Mouse (Mus musculus) forebrain, embryonic 10.5 days (tissue): ENCODE measurements around the gene Sphk1. TPM values are rescaled to one million over a fixed set of nuclear protein-coding genes. Genes with fewer than 3 reads are reported as not detected.
"Not testable (repeated sequence)": the region's sequence is repeated elsewhere in the genome, so short reads cannot be mapped to it uniquely, and the experiment has no call there.

Source experiments
- DNase-seq: peaks from one replicate; pipeline ENCODE4 v3.0.0-alpha.2; 2017; ENCODE audit warnings: low spot score; ENCODE audit errors: extremely low spot score
- H3K27ac ChIP-seq: fragments of 300-500 bp; sonication (generic); 2 replicates; pipeline ENCODE4 v1.5.1; 2016; ENCODE audit warnings: mild to moderate bottlenecking
- H3K27me3 ChIP-seq: fragments of 300-500 bp; sonication (generic); 2 replicates; pipeline ENCODE4 v1.6.1; 2016; ENCODE audit warnings: mild to moderate bottlenecking; ENCODE audit not compliant: poor library complexity, severe bottlenecking
- H3K36me3 ChIP-seq: fragments of 300-500 bp; sonication (generic); replicated peaks from 2 replicates; pipeline ENCODE4 v1.6.1; 2016; ENCODE audit warnings: mild to moderate bottlenecking, moderate library complexity
- H3K4me1 ChIP-seq: fragments of 300-500 bp; sonication (generic); 2 replicates; pipeline ENCODE4 v1.6.1; 2016
- H3K4me3 ChIP-seq: fragments of 300-500 bp; sonication (generic); 2 replicates; pipeline ENCODE4 v1.5.1; 2016; ENCODE audit warnings: mild to moderate bottlenecking, moderate library complexity
- H3K9me3 ChIP-seq: fragments of 300-500 bp; sonication (generic); 2 replicates; pipeline ENCODE4 v1.6.1; 2016; ENCODE audit warnings: mild to moderate bottlenecking, moderate library complexity
- WGBS: fragments of 180-500 bp; shearing (Covaris S2); methylation state at CpG from one replicate; pipeline ENCODE4 v1.1.7; 2016; 5-methylcytosine and 5-hydroxymethylcytosine counted together
- polyA plus RNA-seq: library from polyadenylated mRNA; unstranded; fragments of >200 nt; fragmentation: Nextera tagmentation; extraction: Ambion mirVana; gene quantifications from 2 replicates; pipeline ENCODE4 v1.2.1, GENCODE M21; 2016

The Sphk1 gene
- polyA plus RNA-seq: 4.0 and 4.6 TPM in 2 replicates

DNA sequence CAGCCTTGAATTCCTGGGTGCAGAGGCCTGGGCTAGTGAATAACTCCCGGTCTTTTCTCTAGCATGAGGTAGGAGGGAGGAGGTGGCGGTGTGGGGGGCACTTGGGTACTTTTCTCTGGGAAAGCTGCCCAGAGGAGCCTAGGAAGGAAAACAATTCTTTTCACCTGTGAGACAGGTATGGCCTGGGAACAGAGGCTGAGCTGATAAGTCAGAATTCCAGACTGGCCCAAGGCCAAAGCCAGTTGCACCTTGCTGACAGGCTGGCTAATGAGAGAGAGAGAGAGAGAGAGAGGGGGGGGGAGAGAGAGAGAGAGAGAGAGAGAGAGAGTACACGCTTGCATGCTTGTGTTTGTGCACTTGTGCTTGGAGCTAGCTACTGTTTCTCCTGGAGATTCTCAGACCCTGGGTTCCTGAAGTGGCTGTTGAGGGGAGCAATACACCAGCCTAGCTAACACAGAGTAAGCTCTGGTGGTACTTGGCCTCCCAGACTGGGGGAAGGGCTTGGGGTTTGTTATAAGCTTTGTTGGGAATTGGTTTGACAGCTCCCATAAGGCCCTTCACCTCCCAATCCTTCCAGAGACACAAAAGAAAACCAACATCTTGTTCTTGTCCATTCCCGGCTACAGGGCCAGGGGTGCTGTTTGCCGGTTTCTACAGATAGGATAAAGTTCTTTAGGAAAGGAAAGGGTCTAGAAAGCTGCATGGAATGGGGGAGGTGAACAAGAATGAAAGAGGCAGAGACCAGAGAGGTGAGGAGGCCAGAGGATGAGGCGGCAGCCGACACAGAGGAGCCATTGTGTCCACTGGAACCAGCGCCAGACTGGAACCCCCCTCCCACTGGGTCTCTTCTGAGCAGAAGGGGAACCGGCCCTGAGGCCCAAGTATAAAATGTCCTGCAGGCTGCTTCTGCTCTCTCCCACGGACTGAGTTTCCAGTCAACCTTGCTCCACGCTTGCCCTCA is at the start of gene Sphk1:
Gene Sphk1 (plus strand): TSS at position 739 of the 961 bp plus-strand sequence.
- Histone ChIP-seq H3K4me1 (peaks cover 46% of the 10 kb centered on the region), H3K4me3 (peak within 1 kb of the TSS; percentile 52), H3K27ac (peak within 1 kb of the TSS; percentile 79), H3K9me3 (no peaks in the 10 kb centered on the region), H3K36me3 (no peaks in the 10 kb centered on the region), H3K27me3 (peaks cover 85% of the 10 kb centered on the region)
- 23% methylated on average over 11 of the region's 11 CpGs for WGBS
- DNase-seq: peak; percentile 57

DNA sequence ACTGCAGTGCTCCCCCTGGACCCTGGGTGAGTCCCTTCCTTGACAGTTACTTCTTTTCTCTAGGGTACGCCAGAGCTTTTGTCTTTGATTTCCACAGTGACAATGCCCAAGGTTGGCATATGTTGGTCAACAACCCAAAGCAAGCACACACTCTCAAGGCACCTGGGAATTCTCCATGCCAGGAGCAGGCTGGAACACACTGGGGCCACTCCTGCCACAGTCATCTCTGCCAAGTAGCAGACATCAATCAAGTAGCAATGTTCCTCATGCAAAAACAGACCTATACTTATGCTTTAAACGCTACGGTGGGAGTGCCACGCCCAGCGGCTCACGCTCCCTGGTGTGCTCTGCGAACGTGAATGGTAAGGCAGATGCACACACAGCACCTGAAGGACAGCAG is 49.8 kb upstream of the Sphk1 start:
- peaks cover 99% of the 10 kb centered on the region for H3K36me3 ChIP-seq
- DNase-seq: no peak
- WGBS: 95% methylated on average over 8 of the region's 8 CpGs
- H3K4me3 ChIP-seq: no peak overlapping the region
- no peaks in the 10 kb centered on the region for H3K9me3 ChIP-seq
- H3K27me3 ChIP-seq: no peaks in the 10 kb centered on the region
- H3K4me1 ChIP-seq: 0 out of 2 replicates have a peak, but pooled peaks cover 9% of the 10 kb centered on the region
- H3K27ac ChIP-seq: no peak overlapping the region

DNA sequence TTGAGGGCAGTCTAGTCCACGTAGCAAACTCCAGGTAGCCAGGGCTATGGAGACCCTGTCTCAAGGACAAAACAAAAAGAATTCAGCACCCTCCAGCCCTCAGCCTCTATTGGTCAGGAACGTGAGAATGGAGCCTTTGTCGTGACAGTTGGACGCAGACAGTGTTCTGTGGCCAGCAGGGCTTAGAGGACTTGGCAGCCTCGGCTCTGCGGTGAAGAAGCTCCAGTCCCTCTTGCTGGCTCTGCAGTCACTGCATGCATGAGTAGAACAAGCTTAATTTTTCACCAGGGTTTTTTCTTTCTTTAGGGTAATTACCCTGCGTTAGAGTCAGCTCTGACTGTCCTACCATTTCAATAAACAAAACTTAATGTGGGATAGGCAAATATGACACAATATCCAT is 48.9 kb upstream of the Sphk1 start:
- Histone ChIP-seq H3K4me1 (0 out of 2 replicates have a peak, but pooled peaks cover 9% of the 10 kb centered on the region), H3K9me3 (no peaks in the 10 kb centered on the region), H3K27me3 (no peaks in the 10 kb centered on the region), H3K4me3 (no peak overlapping the region), H3K27ac (no peak overlapping the region), H3K36me3 (peaks cover 99% of the 10 kb centered on the region)
- DNase-seq: no peak
- 89% methylated on average over 7 of the region's 7 CpGs for WGBS

DNA sequence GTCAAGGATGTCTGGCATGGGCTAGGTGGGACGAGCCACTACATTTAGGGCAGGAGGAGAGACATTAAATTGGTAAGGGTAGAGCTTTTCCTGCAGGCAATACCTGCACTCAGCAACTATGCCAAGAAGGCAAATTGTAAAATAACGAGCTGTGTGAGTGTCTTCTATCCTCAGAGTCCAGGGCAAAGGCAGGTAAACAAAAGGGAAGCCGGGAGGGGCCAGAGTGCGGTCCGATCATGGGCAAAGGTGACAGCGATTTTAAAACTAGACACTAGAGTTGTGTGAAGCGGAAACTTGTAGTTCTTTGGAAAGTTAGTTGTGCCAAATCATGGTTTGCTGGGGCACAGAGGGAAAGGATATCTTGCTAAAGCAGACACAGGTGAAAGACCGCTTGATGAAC is 46.5 kb upstream of the Sphk1 start:
- DNase-seq: no peak
- Histone ChIP-seq H3K27ac (no peak overlapping the region), H3K36me3 (peaks cover 95% of the 10 kb centered on the region), H3K27me3 (no peaks in the 10 kb centered on the region), H3K4me3 (no peak overlapping the region), H3K9me3 (peaks cover 3% of the 10 kb centered on the region; the same call in 1 of the 2 replicates), H3K4me1 (peaks cover 15% of the 10 kb centered on the region)
- 94% methylated on average over 8 of the region's 8 CpGs for WGBS

DNA sequence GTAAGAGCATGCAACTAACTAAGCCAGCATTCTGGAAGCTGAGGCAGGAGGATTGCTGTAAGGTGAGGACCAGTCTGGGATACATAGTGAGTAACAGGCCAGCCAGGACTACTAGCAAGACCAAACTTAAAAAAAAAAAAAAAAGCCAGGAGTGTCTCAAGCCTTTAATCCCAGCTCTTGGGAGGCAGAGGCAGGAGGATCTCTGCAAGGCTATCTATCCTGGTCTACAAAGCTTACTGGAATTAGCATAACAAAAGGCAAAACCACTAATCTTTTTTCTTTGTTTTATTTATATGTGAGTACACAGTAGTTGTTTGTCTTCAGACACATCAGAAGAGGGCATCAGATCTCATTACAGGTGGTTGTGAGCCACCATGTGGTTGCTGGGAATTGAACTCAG is 42.5 kb upstream of the Sphk1 start:
- 0 out of 2 replicates have a peak overlapping the region, but pooled peaks have one; percentile 93 for H3K4me3 ChIP-seq
- no peak for DNase-seq
- peaks cover 56% of the 10 kb centered on the region for H3K36me3 ChIP-seq
- H3K4me1 ChIP-seq: peaks cover 21% of the 10 kb centered on the region
- no peak overlapping the region for H3K27ac ChIP-seq
- H3K27me3 ChIP-seq: no peaks in the 10 kb centered on the region
- H3K9me3 ChIP-seq: peaks cover 3% of the 10 kb centered on the region; the same call in 1 of the 2 replicates

DNA sequence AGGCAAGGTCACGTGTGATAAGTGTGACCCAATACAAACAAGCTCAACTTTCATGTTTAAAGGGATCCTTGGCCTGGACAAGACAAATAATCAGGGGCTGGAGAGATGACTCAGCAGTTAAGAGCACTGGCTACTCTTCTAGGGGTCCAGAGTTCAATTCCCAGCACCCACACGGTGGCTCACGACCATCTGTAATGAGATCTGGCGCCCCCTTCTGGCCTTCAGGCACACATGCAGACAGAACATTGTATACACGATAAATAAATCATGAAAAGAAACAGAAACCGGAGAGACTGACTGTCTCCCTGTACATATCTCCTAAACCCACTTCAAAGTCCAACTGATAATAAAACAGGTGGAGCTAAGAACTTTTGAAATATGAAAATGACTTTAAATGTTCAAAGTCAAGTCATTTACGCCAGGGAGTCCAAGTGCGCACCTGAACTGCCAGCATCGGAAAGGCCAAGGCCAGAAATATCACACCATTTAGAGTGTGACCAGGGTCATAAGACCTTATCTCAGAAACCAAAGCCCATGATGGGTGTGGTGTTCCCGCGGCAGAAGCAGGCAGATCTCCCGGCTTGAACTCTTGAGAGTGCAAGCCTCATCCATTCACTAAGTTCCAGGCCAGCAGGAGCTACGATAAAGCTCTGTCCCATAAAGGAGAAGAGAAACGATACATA is 41.9 kb upstream of the Sphk1 start:
- Histone ChIP-seq H3K4me1 (peaks cover 21% of the 10 kb centered on the region), H3K27me3 (no peaks in the 10 kb centered on the region), H3K9me3 (peaks cover 3% of the 10 kb centered on the region; the same call in 1 of the 2 replicates), H3K4me3 (peak overlapping the region; percentile 93), H3K27ac (peak overlapping the region; percentile 97; the same call in 1 of the 2 replicates), H3K36me3 (peaks cover 50% of the 10 kb centered on the region)
- DNase-seq: no peak
- 81% methylated on average over 14 of the region's 14 CpGs for WGBS

DNA sequence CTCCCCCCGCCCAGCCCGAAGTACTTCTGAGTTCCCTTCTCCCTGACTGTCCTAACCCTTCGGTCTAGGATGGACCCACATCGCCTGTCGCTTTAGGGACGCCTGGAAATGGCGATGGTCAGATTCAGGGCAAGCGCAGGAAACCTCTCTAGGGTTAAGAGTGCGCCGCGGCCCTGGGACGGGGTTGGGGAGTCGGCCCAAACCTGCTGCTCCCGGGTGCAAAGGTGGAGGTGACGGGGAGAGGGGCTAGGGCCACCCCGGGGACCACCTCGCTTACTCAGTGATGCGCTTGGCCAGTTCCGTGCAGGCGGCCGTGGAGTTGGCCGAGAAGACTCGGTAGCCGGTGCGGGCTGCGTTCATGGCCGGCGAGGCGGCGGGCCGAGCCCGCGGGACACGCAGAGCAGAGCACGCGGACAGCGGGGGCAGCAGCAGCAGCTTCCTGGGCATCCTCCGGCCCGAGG is 40.9 kb upstream of the Sphk1 start:
- DNase-seq: peak; percentile 72
- Histone ChIP-seq H3K27ac (peak overlapping the region; percentile 97), H3K4me1 (peaks cover 28% of the 10 kb centered on the region), H3K27me3 (no peaks in the 10 kb centered on the region), H3K9me3 (peaks cover 3% of the 10 kb centered on the region; the same call in 1 of the 2 replicates), H3K4me3 (peak overlapping the region; percentile 93), H3K36me3 (peaks cover 40% of the 10 kb centered on the region)
- WGBS: 0% methylated on average over 39 of the region's 39 CpGs

DNA sequence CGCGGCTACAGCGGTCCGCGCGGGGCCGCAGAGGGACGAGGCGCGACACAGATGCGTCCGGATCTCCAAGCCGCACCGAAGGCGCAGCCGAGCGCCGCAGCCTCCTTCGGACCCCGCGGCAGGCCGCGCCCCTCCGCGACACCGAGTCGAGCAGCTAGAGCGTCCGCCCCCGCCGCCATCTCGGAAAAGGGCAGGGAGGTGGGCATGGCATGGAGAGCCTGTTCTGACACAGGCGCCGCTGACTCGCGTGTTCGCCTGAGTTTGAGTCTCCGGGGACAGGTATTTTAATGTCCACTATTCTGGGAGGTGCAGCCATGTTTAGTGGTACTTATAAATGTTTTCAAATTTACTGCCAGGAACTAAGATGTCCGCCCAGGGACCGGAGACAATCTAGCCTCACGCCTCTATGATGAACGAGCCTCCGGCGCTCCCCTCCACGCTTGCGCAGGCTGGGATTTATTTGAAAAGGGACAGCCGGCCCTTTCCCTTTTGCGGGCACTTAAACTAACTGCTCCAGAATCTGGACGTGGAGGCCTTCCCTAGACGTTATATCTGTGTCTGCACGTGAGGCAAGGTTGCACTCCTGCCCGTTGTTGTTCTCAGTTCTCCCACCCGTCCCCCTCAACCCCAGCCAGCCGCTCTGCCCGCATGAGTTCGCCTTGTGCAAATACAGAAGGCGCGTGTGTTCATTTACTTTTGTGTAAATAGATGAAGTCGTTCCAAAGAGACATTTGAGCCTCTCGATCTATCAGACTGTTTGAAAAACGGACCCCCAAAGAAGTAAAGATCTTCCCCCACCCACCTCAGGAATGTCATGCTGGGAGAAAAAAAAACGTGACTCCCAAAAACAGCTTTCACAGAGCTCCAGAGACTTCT is 40.3 kb upstream of the Sphk1 start:
- Histone ChIP-seq H3K4me1 (peaks cover 28% of the 10 kb centered on the region), H3K4me3 (peak overlapping the region; percentile 93), H3K36me3 (peaks cover 33% of the 10 kb centered on the region), H3K27me3 (no peaks in the 10 kb centered on the region), H3K27ac (peak overlapping the region; percentile 97), H3K9me3 (peaks cover 3% of the 10 kb centered on the region; the same call in 1 of the 2 replicates)
- under 1% methylated on average over 62 of the region's 62 CpGs for WGBS
- DNase-seq: peak; percentile 91

DNA sequence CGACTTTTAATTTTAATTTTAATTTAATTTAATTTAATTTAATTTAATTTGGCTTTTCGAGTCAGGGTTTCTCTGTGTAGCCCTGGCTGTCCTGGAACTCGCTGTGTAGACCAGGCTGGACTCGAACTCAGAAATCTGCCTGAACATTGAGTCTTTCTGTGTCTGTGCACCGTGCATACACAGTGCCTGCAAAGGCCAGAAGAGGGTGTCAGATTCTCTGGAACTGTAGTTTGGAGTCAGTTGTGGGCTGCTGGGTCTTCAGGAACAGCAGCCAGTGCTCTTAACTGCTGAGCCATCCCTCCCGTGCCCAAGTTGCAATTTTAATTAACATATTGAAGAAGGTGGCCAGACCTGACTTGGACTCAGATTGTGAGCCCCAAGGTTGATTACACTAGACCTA is 39.4 kb upstream of the Sphk1 start:
- no peak overlapping the region for H3K27ac ChIP-seq
- H3K4me3 ChIP-seq: peak overlapping the region; percentile 93; the same call in 1 of the 2 replicates

DNA sequence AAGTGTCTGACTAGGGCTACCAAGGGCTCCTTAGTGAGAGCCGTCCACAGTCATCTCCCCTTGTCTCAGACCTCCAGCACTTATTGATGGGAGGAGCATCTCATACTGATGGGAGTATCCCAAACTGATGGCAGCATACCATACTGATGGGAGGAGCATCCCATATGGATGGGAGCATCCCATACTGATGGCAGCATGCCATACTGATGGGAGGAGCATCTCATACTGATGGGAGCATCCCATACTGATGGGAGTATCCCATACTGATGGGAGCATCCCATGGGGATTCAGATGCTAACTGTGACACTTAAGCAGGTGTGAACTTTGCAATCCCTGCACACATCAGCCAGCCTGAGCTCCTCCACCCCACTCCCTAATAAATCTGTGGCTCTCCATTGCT is 38.2 kb upstream of the Sphk1 start:
- H3K9me3 ChIP-seq, DNase-seq, H3K27ac ChIP-seq, H3K4me3 ChIP-seq, H3K27me3 ChIP-seq: not testable (repeated sequence)
- 100% methylated on average over 1 of the region's 1 CpGs for WGBS
- H3K4me1 ChIP-seq: peaks cover 28% of the 10 kb centered on the region
- peaks cover 13% of the 10 kb centered on the region for H3K36me3 ChIP-seq

More for the DNA sequence above, 39.4 kb upstream of the Sphk1 start:
- DNase-seq: no peak
- no peaks in the 10 kb centered on the region for H3K27me3 ChIP-seq
- 71% methylated on average over 6 of the region's 6 CpGs for WGBS
- peaks cover 3% of the 10 kb centered on the region; the same call in 1 of the 2 replicates for H3K9me3 ChIP-seq
- peaks cover 24% of the 10 kb centered on the region for H3K36me3 ChIP-seq
- peaks cover 28% of the 10 kb centered on the region for H3K4me1 ChIP-seq

DNA sequence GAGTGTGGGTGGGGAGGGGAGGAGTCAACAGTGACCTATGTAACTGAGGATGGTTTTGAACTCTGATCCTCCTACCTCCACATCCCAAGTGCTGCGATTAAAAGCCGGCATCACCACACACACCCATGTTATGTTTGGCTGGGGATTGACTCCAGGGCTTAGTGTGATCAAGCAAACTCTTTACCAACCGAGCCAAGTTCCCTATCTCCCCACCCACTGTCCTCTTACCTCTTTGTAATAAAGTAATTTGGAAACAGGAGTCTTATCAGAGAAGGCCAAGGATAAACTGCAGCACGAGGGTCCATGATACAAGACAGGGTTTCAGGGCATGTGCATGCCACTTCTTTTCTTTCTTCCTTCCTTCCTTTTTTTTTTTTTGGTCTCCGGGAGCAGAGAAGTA is 37.5 kb upstream of the Sphk1 start:
- DNase-seq: no peak
- WGBS: 93% methylated on average over 5 of the region's 5 CpGs
- no peak overlapping the region for H3K27ac ChIP-seq
- no peaks in the 10 kb centered on the region for H3K27me3 ChIP-seq
- H3K36me3 ChIP-seq: peaks cover 6% of the 10 kb centered on the region
- peaks cover 28% of the 10 kb centered on the region for H3K4me1 ChIP-seq
- no peak overlapping the region for H3K4me3 ChIP-seq
- H3K9me3 ChIP-seq: peaks cover 3% of the 10 kb centered on the region; the same call in 1 of the 2 replicates

DNA sequence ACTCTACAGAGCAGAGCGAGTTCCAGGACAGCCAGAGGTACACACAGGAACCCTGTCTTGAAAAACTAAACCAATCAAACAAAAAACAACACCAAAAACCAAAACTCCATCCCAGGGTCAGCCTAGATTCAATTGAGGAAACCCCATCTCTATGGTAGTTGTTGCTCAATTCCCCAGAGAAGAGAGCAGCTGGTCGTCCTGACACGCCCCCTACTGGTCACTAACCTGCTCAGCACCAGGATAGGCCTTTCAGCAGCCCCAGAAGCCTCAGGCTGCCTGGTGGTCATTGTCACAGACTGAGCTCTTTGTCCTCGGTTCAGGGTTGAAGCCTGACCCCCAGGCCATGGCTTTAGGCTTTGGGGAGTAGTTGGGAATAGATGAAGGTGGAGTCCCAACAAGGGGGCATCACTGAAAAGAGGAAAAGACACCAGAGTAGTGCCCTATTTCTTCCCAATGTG is 36.9 kb upstream of the Sphk1 start, which contains the start of gene Prpsap1:
Gene Prpsap1 (minus strand): TSS at position 408 of the 458 bp plus-strand sequence.
- H3K27me3 ChIP-seq: no peaks in the 10 kb centered on the region
- peaks cover 30% of the 10 kb centered on the region for H3K4me1 ChIP-seq
- peak; percentile 65 for DNase-seq
- WGBS: 21% methylated on average over 4 of the region's 4 CpGs
- H3K9me3 ChIP-seq: no peaks in the 10 kb centered on the region
- H3K4me3 ChIP-seq: no peak within 1 kb of the TSS
- no peaks in the 10 kb centered on the region for H3K36me3 ChIP-seq
- peak within 1 kb of the TSS; percentile 48; the same call in 1 of the 2 replicates for H3K27ac ChIP-seq
